Mouse (Mus musculus) G1E-ER4 (cell line): ENCODE data around the gene Fbxo27. TPM values are rescaled to one million over a fixed set of nuclear protein-coding genes. Genes with fewer than 3 reads are reported as not detected.

Source experiments
- GATA1 ChIP-seq: IDR thresholded peaks from one replicate; pipeline ENCODE4 v1.8.0; 2012; ENCODE audit warnings: low read length, inconsistent platforms
- polyA plus RNA-seq: library from polyadenylated mRNA; stranded (reverse); fragments of >175 nt; gene quantifications from 2 replicates; pipeline ENCODE4 v1.2.3, GENCODE M21; 2012

Gene Fbxo27
- polyA plus RNA-seq, 1 experiment: not detected

DNA sequence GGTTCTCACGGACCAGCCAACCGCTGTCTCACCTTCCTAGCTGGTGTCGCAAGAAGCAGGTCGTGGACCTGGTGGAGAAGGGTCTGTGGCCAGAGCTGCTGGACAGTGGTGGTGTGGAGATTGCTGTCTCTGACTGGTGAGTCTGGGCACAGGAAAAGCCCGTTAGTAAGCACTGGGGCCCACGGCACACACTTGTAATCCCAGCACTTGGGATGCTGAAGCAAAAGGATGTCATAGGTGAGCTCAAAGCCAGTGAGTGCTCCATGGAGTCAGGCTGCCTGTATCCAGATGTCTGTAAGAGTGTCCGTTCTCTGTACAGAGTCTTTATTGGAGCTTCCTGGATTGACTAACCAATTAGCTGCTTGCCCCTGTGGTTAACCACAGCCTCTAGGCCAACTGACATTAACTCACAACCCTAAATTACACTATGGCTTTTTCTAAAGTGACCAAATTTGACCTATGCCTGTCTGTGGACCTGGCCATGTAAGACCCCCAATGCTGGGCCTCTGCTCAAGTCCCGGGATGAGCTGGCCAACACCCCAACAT, 2.4 kb downstream of the Fbxo27 start:
- no peak for TF ChIP-seq GATA1

- TF ChIP-seq GATA1: no peak
These were observed 4.6 kb downstream of the Fbxo27 start for GRCm38 (mm10) chr7:28697277-28697676.

DNA sequence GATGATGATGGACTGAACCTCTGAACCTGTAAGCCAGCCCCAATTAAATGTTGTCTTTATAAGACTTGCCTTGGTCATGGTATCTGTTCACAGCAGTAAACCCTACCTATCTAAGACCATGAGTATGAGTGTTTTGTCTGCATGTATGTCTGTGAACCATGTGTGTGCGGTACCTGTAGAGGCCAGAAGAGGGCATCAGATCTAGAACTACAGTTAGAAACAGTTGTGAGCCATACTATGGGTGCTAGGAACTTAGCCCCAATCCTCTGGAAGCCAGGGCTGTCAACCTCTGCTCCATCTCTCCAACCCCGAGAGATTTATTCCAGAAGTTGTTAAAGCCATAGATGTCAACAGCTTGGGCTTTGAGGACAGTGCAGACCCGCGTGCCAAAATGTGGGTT, 7.6 kb downstream of the Fbxo27 start:
- no peak for TF ChIP-seq GATA1

DNA sequence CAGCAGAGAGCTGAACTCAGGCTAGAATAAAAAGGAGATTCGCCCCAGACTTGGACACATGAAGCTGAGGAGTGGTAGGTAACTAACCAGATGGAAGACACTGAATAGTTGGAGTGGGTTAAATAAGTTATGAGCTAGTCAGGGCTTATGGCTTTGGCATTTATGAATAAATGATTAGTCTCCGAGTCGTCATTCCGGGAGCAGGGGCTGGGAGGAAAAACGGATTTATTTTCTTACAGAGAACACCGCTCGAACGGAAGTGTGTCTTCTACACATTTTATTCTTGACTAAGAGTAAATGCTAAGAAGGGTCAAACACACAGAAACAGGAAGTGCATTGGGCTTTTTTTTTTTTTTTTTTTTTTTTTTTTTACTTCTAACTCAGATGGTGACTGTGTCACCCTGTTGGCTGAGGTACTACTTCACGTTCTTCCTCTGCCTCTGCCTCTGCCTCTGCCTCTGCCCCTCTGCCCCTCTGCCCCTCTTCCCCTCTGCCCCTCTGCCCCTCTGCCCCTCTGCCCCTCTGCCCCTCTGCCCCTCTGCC, 10.0 kb downstream of the Fbxo27 start:
- no peak for TF ChIP-seq GATA1

DNA sequence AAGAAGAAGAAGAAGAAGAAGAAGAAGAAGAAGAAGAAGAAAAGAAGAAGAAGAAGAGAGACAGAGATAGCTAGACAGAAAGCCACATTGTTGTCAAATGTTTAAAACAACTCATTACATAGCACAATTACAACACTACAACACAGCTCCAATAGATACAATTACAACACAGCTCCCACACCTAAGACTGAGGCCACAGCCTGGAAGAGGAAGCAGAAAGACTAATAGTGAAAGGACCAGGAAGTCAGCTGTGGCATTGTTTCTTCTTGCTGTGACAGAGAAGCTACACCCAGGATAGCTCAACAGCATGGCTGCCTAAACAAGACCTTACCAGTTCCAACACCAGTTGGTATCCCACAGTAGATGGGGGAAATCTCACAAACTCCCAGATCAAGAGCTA, 16.8 kb downstream of the Fbxo27 start:
- TF ChIP-seq GATA1: no peak

DNA sequence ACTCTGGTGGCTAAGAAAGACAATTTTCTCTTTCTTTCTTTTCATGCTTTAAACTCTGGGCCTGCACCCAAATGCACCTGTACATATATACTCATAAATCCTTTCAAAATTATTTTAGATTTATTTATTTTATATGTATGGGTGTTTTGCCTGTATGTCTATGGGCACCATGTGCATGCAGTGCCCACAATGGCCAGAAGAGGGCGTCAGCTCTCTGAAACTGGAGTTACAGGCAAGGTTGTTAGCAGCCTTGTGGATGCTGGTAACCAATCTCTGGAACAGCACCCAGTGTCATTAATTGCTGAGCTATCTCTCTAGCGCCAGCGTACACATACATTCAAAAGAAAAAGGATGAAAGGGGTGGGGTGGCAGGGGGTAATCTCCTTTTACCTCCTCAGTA, 18.3 kb downstream of the Fbxo27 start:
- TF ChIP-seq GATA1: no peak

DNA sequence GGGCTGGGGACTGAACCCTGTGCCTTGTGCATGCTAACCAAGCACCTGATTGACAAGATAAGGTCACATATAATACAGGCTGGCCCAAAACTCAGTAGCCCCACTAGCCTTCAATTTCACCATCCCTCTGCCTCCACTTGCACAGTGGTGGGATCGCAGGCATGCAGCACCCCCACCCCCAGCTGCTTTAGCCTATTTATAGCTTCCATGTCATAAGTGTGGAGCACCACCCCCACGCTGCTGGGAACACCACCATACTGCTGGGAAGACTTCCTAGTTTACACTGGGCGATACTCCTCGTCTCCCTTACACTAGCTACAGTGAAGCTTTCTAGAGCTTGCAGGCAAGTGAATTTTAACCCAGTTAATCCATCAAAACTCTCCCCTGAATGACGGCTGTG, 22.0 kb downstream of the Fbxo27 start:
- TF ChIP-seq GATA1: no peak

- TF ChIP-seq GATA1: no peak
These were observed 22.9 kb downstream of the Fbxo27 start for GRCm38 (mm10) chr7:28715598-28715997.

GRCm38 (mm10) chr7:28716590-28717281, 24.1 kb downstream of the Fbxo27 start, which contains the start of gene Fbxo17:
TSS of gene Fbxo17 (plus strand) at chr7:28716804.
- no peak for TF ChIP-seq GATA1

DNA sequence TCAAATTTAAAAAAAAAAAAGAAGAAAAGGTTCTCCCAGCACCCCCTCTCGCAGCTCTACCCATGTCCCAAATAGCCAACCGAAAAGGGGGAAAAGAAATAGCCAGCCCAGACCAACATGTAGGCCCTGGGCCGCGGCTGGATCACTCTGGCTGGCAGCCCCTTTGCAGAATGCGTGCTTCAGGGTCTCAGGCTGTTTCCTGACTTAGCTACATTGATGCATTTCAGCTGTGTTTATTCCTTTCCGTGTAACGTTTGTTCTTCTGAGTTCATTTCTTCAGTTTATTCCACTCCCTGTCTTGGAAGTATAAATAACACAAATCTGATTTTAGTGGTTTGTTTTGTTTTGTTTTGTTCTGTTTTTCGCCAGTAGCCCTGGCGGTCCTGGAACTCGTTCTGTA, 25.1 kb downstream of the Fbxo27 start:
- TF ChIP-seq GATA1: no peak

DNA sequence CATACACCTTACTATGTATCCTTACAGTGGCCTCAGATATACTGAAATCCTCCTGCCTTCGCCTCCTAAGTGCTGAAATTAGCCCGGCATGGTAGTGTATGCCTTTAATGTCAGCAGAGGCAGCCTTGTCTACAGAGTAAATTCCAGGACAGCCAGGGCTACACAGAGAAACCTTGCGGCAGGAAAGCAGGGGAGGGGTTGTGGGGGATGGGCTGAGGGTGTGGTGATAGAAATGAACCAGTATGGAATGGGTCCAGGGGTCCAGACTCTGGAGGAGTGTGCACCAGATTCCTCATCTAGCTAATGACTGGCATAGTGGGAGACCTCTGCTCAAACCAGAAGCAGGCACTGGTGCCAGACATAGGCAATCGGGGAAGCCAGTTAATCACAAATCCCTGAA, 26.5 kb downstream of the Fbxo27 start:
- no peak for TF ChIP-seq GATA1

DNA sequence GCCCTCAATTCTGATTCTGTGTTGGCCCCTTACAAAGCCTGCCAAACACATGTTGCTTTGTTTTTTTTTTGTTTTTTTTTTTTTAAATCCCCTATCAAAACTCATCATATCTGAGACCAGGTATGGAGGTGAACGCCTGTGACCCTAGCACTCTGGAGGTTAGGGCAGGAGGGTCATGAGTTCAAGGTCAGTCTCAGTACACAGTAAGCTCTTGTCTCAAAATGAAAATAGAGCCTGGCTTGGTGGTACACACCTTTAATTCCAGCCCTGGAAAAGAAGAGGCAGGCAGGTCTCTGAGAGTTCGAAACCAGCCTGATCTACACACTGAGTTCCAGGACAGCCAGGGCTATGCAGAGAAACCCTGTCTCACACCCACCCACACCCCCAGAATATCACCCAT, 27.0 kb downstream of the Fbxo27 start:
- TF ChIP-seq GATA1: no peak

GRCm38 (mm10) chr7:28720753-28721537, 28.3 kb downstream of the Fbxo27 start:
- TF ChIP-seq GATA1: no peak

DNA sequence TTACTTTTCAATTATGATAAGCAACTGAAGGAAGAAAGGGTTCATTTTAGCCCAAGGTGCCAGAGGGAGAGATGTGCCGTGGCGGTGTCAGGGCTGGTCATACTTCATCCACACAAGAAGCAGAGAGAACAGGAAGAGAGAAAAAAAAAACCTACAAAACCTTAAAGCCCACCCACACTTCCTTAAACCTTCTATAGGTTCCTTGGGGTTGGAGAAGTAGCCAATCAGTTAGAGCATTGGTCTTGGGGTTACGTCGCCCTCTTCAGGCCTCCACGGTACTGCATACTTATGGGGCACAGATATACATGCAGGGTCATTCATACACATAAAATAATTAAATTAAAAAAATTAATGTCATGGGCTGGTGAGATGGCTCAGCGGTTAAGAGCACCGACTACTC, 29.4 kb downstream of the Fbxo27 start:
- no peak for TF ChIP-seq GATA1

GRCm38 (mm10) chr7:28724613-28725012, 32.0 kb downstream of the Fbxo27 start:
- TF ChIP-seq GATA1: no peak

- no peak for TF ChIP-seq GATA1
These were observed 34.0 kb downstream of the Fbxo27 start for GRCm38 (mm10) chr7:28726600-28726999.
